Mouse (Mus musculus): ENCODE data around the gene Mfsd11. TPM values are rescaled to one million over a fixed set of nuclear protein-coding genes. Genes with fewer than 3 reads are reported as not detected.
"Not testable (repeated sequence)": the region's sequence is repeated elsewhere in the genome, so short reads cannot be mapped to it uniquely, and the experiment has no call there.

The Mfsd11 gene
- polyA plus RNA-seq, 2 experiments: 5.6 to 7.4 TPM

GRCm38 (mm10) chr11:116843261-116844233 lies 8.7 kb upstream of the Mfsd11 start, which contains the start of the genes Mettl23 and Jmjd6:
Gene Mettl23, plus strand, starts transcription at chr11:116843278.
Gene Jmjd6, minus strand, starts transcription at chr11:116843449.
- Histone ChIP-seq H3K27ac (peak within 1 kb of the TSS; percentile 90), H3K4me3 (ENCODE audit: insufficient read depth in 1 of 2, low read depth in 2 of 2, low read length in 2 of 2) (peak within 1 kb of the TSS; percentile 93 to 96), H3K9ac (replicated peaks) (peak within 1 kb of the TSS; percentile 84), H3K27me3 (ENCODE audit: control insufficient read depth, insufficient read depth, low read length) (no peaks in the 10 kb centered on the region), H3K9me3 (ENCODE audit: control insufficient read depth, low read length) (no peaks in the 10 kb centered on the region), H3K4me2 (ENCODE audit: low read depth) (peak within 1 kb of the TSS; percentile 99), H3K36me3 (replicated peaks; ENCODE audit: control insufficient read depth, insufficient read depth, low read depth) (peaks cover 46% of the 10 kb centered on the region), H3K4me1 (replicated peaks; ENCODE audit: control insufficient read depth in 2 of 2, insufficient read depth in 2 of 2, low read length in 1 of 2) (peaks cover 7 to 15% of the 10 kb centered on the region in 2 experiments)
- peak; percentile 95 for ATAC-seq (ENCODE audit: insufficient read depth)
- peak; percentile 94 to 95 (median 95) for DNase-seq (ENCODE audit: low read depth in 3 of 3, low spot score in 3 of 3)
- TF ChIP-seq CTCF (IDR thresholded peaks at IDR 0.05; ENCODE audit: low read depth) (peak; percentile 19; the same call in 1 of the 2 replicates), EP300 (IDR thresholded peaks at IDR 0.05; ENCODE audit: low read depth) (no peak)
- under 1% methylated on average over 72 of the region's 72 CpGs for WGBS (ENCODE audit: insufficient replicate concordance)

- 64% methylated on average over 4 of the region's 4 CpGs for WGBS (ENCODE audit: insufficient replicate concordance)
- H3K36me3 ChIP-seq (replicated peaks; ENCODE audit: control insufficient read depth, insufficient read depth, low read depth): peaks cover 49% of the 10 kb centered on the region
- H3K9ac ChIP-seq (replicated peaks): no peak overlapping the region
- no peaks in the 10 kb centered on the region for H3K27me3 ChIP-seq (ENCODE audit: control insufficient read depth, insufficient read depth, low read length)
- no peak overlapping the region for H3K4me3 ChIP-seq (ENCODE audit: insufficient read depth in 1 of 2, low read depth in 2 of 2, low read length in 2 of 2)
- no peak for TF ChIP-seq EP300 (IDR thresholded peaks at IDR 0.05; ENCODE audit: low read depth)
- TF ChIP-seq CTCF (IDR thresholded peaks at IDR 0.05; ENCODE audit: low read depth): no peak
- no peak for DNase-seq (ENCODE audit: low read depth in 3 of 3, low spot score in 3 of 3)
- H3K4me1 ChIP-seq (replicated peaks; ENCODE audit: control insufficient read depth in 2 of 2, insufficient read depth in 2 of 2, low read length in 1 of 2): peaks cover 0 to 6% of the 10 kb centered on the region in 2 experiments; a peak in 2 of 4 replicates
- H3K27ac ChIP-seq: no peak overlapping the region; the same call in 1 of the 2 replicates
- no peaks in the 10 kb centered on the region for H3K9me3 ChIP-seq (ENCODE audit: control insufficient read depth, low read length)
- H3K4me2 ChIP-seq (ENCODE audit: low read depth): no peak overlapping the region
- no peak for ATAC-seq (ENCODE audit: insufficient read depth)
Measured at GRCm38 (mm10) chr11:116846593-116847181, 5.6 kb upstream of the Mfsd11 start.

- 87% methylated on average over 3 of the region's 3 CpGs for WGBS (ENCODE audit: insufficient replicate concordance)
- Histone ChIP-seq H3K9ac (replicated peaks) (no peak overlapping the region), H3K27ac (no peak overlapping the region; the same call in 1 of the 2 replicates), H3K36me3 (replicated peaks; ENCODE audit: control insufficient read depth, insufficient read depth, low read depth) (peaks cover 53% of the 10 kb centered on the region), H3K27me3 (ENCODE audit: control insufficient read depth, insufficient read depth, low read length) (no peaks in the 10 kb centered on the region), H3K4me2 (ENCODE audit: low read depth) (no peak overlapping the region), H3K4me3 (ENCODE audit: insufficient read depth in 1 of 2, low read depth in 2 of 2, low read length in 2 of 2) (no peak overlapping the region), H3K9me3 (ENCODE audit: control insufficient read depth, low read length) (no peaks in the 10 kb centered on the region), H3K4me1 (replicated peaks; ENCODE audit: control insufficient read depth in 2 of 2, insufficient read depth in 2 of 2, low read length in 1 of 2) (peaks cover 0 to 6% of the 10 kb centered on the region in 2 experiments; a peak in 2 of 4 replicates)
- TF ChIP-seq CTCF (IDR thresholded peaks at IDR 0.05; ENCODE audit: low read depth) (no peak), EP300 (IDR thresholded peaks at IDR 0.05; ENCODE audit: low read depth) (no peak)
- no peak for ATAC-seq (ENCODE audit: insufficient read depth)
- DNase-seq (ENCODE audit: low read depth in 3 of 3, low spot score in 3 of 3): no peak
Measured at GRCm38 (mm10) chr11:116847187-116848085, 4.8 kb upstream of the Mfsd11 start.

- WGBS (ENCODE audit: insufficient replicate concordance): 73% methylated on average over 5 of the region's 5 CpGs
- no peak for DNase-seq (ENCODE audit: low read depth in 3 of 3, low spot score in 3 of 3)
- Histone ChIP-seq H3K4me2 (ENCODE audit: low read depth) (no peak overlapping the region), H3K4me1 (replicated peaks; ENCODE audit: control insufficient read depth in 2 of 2, insufficient read depth in 2 of 2, low read length in 1 of 2) (peaks cover 0 to 6% of the 10 kb centered on the region in 2 experiments; a peak in 2 of 4 replicates), H3K27ac (no peak overlapping the region), H3K9me3 (ENCODE audit: control insufficient read depth, low read length) (no peaks in the 10 kb centered on the region), H3K36me3 (replicated peaks; ENCODE audit: control insufficient read depth, insufficient read depth, low read depth) (peaks cover 53% of the 10 kb centered on the region), H3K4me3 (ENCODE audit: insufficient read depth in 1 of 2, low read depth in 2 of 2, low read length in 2 of 2) (no peak overlapping the region), H3K27me3 (ENCODE audit: control insufficient read depth, insufficient read depth, low read length) (no peaks in the 10 kb centered on the region), H3K9ac (replicated peaks) (no peak overlapping the region)
- no peak for ATAC-seq (ENCODE audit: insufficient read depth)
- TF ChIP-seq EP300 (IDR thresholded peaks at IDR 0.05; ENCODE audit: low read depth) (no peak), CTCF (IDR thresholded peaks at IDR 0.05; ENCODE audit: low read depth) (no peak)
Measured at GRCm38 (mm10) chr11:116848086-116848876, 4.0 kb upstream of the Mfsd11 start.

- not testable (repeated sequence) for H3K4me3 ChIP-seq (ENCODE audit: insufficient read depth in 1 of 2, low read depth in 2 of 2, low read length in 2 of 2); H3K27ac ChIP-seq; DNase-seq (ENCODE audit: low read depth in 3 of 3, low spot score in 3 of 3); H3K4me1 ChIP-seq (replicated peaks; ENCODE audit: control insufficient read depth in 2 of 2, insufficient read depth in 2 of 2, low read length in 1 of 2); H3K9me3 ChIP-seq (ENCODE audit: control insufficient read depth, low read length); ATAC-seq (ENCODE audit: insufficient read depth); H3K27me3 ChIP-seq (ENCODE audit: control insufficient read depth, insufficient read depth, low read length); H3K9ac ChIP-seq (replicated peaks)
- Histone ChIP-seq H3K4me2 (ENCODE audit: low read depth) (peak overlapping the region; percentile 93; the same call in 1 of the 2 replicates), H3K36me3 (replicated peaks; ENCODE audit: control insufficient read depth, insufficient read depth, low read depth) (peaks cover 53% of the 10 kb centered on the region)
- WGBS (ENCODE audit: insufficient replicate concordance): 52% methylated on average over 2 of the region's 2 CpGs
Measured at GRCm38 (mm10) chr11:116848877-116849178, 3.4 kb upstream of the Mfsd11 start.

Measured in liver, embryonic 14.5 days (tissue).